Mouse (Mus musculus): Measurements from ENCODE around the gene Cadps.

The Cadps gene

DNA sequence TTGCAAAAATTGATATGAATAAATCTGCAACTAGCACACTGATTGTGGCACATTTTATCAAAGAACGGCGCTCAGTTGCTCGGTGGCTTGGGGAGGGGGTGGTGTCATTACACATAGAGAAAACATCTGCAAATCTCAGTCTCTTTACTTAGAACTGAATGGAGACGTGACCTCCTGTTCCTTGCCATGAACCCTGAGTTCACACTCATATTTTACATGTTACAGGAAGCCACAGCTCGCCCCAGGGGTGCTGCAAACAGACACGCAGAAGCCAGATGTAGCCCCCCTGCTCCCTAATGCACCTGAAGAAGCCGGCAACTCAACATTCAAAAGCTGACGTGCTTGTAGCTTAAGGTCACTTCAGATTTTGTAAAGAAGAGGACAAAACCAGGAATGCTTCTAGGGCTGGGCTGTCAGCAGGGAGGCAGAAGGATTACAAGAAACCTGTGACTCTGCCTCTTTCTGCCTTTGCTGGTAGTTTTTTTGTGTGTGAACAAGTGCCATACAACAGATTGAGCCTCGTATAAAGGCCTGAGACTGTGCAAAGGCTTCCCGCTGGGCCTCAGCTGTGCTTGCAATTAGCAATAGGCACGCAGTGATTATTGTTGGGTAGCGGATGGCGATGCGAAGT, 434.0 kb downstream of the Cadps start:
- no peak for DNase-seq (ENCODE audit: low read depth)

DNA sequence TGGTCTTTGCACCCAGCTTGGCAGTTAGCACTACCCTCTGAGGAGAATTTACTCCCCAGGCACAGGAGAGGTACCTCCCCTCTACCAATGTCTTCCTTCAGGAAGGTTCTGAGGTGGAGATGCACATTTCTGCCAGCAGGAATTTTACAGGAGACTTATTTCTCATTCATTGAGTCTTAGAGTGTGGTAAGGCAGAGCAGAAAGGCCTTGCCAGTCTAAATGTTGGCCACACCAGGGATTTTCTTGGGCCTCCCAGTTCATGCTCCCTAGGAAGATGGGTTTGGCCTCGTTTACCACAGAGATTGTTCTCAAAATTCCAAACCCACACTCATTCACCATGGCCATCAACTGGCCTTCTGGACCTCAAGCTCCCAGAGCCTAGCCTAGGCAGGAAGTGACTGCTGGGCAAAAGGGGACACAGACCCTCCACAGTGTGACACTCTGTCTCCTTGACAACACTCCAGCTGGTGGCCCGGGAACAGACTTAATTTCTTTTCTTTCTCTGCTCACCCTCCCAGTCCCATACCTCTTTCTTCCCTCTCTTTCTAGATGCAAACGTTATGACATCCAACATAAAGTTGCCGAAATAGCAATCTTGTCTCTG, 434.6 kb downstream of the Cadps start:
- DNase-seq (ENCODE audit: low read depth), result no peak

DNA sequence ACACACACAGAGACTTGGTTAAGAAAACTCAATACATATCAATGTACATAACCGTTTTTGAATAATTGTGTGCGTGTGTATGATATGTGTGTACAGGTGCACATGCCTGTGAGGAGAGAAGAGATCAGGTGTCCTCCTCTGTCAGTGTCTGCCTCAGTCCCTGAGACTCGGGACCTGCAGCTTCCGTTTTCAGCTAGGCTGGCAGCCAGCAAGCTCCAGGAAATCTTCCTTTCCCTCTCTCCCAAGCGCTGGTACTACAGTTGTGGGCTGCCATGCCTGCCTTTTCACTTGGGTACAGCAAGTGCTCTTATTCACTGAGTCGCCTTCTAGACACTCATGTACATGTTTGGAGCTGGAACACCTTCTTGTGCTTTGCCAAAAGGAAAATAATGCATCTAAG, 435.7 kb downstream of the Cadps start:
- DNase-seq (ENCODE audit: low read depth), result no peak

DNA sequence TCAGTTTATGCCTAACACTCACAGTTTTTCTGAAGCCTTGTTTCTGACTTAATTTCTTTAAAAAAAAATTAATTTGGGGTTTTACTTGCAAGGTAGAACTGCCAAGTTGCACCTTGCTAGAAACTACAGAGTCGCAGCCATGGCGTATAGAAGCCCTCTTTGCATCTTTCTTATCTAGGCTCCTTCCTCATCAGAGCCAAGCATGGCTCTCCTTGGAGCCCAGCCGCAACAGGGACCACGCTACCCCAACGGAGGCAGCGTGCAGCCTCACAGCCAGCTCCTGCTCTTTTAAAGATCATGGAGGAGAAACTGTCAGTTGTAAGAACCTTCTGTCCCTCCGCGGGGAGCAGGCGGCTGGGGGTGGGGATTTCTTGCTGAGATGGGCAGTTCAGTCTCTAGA, 445.0 kb downstream of the Cadps start:
- no peak for DNase-seq (ENCODE audit: low read depth)

DNA sequence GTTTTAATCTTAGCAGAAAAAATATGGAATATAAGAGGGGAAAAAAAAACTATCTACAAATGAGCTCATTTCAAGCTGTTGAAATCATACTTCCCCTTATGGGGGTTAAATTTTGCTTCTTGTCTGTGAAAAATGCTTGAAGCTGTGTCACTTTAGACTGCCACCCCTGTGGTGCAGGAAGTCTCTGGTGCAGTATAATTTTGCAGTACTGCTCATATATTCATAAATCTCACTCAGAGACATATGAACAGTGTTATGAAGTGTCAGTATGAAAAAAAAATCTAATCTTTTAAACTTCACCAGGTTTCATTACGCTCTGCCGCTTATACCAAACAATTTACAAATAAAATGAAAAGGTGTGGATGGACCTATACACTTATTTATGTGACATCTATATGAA, 445.6 kb downstream of the Cadps start:
- DNase-seq (ENCODE audit: low read depth), result no peak

DNA sequence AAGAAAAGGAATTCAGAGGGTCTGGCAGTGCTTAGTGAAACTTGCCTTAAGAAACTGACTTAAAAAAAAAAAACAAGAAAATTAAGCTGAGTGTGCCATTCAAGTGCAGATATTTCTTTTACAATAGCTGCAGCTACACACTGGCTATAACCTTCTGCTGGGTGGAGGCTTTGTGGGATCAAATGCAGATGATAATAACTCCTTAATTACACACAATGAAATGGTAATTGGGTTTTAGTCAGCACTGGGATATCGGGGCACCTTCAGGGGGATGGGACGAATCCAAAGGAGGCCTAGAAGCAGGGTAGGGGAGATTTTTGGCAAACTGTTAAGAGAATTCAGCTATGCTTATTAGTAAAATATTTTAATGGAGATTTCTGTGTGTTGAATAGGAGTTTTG, 447.4 kb downstream of the Cadps start:
- DNase-seq (ENCODE audit: low read depth), result no peak

DNA sequence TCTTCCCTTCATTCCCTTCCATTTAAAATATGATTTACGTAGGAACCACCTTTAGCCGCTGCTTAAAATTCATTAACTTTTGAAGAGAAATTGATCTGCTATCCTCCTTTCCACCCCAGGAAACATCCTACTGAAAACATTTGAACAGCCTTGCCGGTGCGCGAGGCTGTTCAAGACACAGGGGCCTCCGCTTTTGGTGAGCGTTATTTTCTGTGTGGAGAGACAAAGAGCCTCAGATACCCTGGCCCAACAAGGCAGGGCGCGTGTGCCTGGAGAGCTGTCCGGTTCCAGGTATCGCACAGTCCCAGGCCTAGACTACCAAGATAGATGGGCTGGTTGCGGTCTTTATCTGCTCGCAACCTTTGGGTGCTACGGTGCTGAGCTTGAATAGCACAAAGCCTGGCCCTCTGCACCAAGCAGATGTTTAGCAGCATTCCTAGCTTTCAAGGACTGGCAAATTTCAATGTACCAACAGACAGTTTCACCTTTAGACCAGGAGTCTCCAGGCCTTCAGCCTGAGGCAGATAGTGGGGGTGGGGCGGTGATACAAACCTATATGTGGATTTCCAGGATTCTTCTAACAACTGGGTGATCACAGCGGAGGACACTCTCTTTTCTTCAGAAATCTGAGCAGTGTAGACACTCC, 472.5 kb downstream of the Cadps start:
- no peak for DNase-seq (ENCODE audit: low read depth)

DNA sequence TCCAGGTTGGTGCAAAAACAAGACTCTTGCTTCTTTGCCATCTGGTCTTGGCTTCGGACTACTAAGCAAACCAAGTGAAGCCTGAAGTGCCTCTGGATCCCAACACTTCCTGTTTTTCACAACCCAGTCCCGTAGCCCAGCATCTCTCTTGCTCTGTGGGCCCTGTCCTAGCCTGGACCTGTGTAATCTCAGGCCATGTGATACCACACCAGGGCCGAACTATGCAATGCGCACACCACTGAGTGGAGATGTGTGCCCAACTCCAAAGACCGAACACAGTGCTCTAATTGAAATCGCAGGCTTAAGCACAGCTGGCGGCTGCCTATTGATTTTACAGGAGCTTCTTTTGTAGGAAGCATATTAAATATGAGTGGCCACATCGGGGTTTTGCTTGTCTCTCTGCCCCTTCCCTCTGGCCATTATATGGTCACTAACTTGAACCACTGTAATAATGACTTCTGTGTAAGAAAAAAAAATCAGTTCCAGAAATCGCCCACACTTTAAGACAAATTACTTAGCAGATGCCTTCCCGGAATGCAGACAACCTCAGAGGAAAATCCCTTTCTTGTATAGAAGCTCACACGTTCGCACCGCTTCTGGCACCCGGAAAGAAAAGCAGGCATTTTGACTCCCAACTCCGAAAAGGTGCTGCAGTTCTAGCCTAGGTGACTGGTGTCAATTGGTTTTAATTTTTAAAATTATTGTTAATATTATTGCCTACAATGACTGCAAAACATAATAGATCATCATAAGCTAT, 473.4 kb downstream of the Cadps start:
- no peak for DNase-seq (ENCODE audit: low read depth)

DNA sequence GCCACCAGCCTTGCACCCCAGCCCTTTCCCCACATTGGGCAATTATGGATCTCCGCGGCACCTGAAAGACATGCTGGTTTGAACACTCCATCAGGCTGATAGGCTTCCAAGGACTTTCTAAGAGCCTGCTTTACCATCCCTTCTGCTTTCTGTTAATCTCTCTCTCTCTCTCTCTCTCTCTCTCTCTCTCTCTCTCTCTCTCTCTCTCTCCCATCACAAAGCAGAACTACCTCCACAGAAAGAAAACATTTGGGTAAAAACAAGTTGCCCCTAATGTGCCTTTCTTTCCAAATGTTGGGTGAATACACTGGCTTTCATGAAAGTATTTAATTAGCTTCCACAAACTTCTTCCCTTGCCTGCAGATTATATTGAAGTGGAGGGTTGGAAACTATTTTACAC, 474.8 kb downstream of the Cadps start, which contains the start of gene Fezf2:
Gene Fezf2 (minus strand): TSS at position 101 of the 400 bp plus-strand sequence.
- DNase-seq (ENCODE audit: low read depth), result no peak

DNA sequence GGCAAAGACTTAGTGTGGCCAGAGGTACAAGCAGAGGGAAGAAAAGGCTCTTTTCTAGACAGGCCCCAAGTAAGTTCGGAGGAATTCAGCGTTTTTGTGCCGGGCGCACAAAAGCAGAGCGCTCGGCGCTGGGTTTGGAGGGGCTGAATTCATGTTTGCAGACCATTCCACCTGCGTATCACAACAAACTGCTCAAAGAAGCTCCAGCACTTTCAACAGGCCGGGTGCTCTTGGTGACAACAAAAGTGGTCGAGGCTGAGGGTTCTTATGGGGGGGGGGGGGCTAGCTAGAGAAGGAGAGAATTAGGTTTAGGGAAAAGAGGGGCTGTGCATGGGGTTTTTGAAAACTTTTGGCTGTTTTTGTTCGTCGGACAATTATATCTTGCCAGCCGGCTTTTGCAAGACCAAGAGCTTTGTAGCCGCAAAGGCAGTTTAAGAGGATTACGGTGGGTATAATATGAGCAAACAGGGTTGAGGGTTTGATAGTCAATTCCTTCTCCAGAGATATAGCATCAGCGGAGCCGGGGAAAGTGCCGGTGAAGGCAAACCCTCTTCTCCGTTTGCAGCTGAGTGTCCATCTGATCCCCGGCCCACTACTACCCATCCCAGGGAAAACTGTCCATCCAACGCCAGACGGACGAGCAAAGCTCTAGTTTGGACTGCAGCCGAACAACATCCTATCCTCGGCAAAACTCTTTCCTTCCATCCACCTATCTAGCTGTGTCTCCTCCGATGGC, 475.8 kb downstream of the Cadps start:
- DNase-seq (ENCODE audit: low read depth), result no peak

DNA sequence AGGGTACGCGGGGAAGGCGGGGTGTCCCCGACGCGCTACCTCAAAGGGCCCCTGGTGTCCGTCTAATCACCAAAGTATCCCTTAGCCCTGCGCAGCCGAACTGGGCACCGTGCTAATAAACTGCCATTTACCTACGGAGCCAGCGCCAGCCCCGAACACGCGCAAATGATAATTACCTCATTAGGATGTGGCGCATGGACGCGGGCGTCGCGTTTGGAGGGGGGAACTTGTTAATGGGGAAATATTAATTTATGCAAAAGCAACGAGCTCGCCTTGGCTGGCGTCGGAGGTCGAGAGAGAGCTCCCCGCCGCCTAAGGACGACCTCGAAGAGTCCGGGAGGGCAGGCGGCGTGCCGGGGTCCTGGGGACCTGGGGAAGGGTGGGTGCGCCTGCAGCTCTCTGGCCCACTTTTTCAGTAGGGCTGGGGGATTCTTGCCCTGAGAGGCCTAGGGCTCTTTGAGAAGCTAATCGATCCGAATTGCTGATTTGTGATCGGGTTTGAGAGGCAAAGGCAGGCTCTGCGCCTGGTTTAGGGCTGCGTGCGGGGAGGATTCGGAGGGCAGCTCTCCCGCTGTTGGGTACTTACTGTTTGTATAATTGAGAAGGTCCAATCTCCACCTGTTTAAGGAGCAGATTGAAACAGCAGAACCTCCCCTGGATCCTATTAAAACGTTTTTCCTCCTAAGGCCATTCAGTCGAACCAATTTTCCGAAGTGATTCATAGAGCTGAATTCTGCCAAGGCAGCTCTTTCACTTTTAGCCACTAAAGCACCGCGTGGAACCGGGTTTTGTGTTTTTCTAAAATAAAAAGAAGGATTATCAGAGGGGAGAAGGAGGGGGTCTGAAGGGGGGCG, 476.6 kb downstream of the Cadps start:
- DNase-seq (ENCODE audit: low read depth), result no peak

DNA sequence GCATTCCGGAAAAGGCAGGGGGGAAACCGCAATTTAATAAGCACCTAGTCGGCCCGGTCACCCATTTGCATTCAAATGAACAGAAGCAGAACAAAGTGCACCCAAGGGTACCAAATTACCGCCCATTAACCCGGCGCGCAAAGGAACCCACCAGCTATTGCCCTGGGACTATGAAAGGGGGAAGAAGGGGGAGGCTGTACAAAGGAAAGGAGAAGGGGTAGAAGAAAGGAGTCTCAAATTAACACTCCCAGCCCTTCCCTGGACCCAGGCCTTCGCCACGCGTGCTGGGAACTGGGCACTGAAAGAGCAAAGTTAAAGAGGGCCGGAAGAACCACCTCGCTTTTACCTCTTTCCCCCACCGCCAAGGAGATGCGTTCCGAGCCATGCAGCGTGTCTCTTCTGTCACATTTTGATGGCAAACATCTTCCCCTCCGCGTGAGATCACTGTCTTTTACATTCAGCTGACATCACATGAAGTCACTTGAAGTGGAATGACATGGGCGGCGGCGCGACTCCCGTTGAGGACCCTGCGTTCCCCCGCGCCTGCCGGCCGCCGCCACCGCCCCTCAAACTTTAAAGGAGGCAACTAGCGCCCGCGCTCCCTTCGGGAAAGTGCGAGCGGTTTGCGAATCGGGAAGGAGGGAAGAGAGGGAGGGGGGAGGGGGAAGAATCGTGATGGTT, 477.5 kb downstream of the Cadps start:
- DNase-seq (ENCODE audit: low read depth), result no peak

DNA sequence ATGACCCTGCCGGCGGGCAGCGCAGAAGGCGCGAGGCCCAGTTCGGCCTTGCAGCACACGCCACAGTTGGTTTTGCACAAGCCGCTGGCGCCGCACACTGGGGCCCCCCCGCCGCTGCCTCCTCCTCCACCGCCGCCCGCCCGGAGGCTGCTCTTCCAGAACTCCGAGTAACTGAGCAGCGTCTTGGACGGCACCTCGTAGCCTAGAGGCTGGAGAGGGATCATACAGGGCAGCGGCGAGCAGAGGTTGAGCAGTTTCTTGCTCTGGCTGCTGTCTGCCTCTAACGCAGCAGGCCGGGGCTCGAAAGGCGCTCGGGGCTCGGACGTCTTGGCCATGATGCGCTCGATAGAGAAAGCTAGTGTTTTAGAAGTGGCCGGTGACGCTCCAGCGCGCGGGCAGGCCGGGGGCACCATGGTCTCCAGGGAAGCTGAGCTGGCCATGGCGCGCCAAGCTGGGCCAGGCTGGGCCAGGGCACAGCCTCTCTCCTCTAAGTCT, 478.1 kb downstream of the Cadps start:
- no peak for DNase-seq (ENCODE audit: low read depth)

DNA sequence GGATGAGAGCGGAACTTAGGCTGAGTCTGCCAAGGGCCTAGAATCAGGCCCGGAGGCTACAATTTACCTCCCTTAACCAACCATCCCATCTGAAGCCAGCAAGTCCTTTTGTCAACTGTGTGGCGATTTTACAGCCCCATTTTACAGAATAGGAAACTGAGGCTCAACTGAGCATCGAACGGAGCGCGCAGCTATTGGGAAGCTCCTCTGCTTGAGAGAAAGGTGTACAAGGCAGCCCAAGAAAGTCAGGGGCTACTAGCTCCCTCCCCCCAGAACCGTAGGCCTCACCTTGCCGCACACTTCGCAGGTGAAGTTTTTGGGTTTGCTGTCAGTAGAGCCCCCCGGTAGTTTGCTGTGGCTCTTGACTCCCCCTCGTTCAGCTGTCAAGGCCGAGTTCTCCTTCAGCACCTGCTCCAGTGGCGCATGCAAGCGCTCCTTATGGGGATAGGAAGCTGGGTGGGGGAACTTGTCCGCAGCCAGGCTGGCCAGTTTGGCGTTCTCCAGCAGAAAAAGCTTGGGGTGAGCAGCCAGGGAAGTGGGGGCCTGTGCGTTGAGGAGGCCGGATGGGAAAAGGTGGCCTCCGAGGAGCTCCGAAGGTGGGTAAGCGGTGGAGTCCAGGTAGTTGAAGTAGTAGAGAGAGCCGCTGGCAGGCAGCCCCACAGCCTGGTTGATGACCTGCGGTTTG, 478.7 kb downstream of the Cadps start:
- no peak for DNase-seq (ENCODE audit: low read depth)

DNA sequence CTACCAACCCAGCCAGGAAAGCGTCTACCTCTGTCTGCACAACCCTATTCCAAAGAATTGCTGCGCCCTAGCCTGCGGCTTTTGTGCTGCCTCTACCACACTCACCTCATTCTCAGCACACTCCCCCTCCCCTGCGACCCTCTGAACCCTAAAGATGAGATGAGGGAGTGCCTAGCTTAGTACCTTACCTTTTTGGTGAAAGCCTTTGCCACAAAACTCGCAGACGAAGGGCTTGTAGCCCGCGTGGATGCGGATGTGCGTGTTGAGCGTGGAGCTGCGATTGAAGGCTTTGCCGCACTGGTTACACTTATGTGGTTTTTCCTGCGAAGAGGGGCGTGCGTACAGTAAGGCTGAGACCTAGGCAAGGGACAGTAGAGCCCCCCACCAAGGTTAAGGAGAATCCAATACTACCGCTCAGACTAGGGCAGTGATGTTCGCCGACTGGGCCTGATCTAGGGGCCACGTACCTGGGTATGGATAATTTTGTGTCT, 479.4 kb downstream of the Cadps start:
- no peak for DNase-seq (ENCODE audit: low read depth)

DNA sequence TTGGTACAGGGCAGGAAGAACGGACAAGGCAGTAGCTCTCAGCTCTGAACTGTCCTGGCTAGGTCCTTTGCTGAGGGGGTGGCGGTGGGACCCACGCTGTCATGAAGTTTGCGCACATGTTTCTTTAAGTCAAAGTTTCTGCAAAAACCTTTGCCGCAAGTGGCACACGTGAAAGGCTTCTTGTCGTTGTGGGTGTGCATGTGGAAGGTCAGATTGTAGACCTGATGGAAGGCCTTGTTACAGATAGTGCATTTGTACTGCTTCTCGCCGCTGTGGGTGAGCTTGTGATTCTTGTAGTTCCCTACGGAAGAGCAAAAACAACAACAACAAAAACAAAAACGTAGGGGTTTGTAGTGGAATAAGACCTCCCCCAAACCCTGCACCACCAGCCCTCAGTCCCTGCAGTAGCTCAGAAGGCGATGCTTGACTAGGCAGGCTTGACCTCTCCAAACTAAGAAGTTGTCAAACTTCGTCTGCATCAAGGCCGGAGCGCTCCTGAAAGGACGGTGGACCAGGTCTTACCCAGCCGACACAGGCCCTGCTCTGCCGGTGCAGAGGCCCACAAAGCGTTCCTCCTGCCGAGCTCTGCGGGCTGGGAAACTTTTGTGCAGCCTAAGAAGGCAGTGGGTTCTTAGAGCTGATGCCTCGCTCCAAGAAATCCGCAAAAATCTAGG, 480.3 kb downstream of the Cadps start:
- DNase-seq (ENCODE audit: low read depth), result no peak

DNA sequence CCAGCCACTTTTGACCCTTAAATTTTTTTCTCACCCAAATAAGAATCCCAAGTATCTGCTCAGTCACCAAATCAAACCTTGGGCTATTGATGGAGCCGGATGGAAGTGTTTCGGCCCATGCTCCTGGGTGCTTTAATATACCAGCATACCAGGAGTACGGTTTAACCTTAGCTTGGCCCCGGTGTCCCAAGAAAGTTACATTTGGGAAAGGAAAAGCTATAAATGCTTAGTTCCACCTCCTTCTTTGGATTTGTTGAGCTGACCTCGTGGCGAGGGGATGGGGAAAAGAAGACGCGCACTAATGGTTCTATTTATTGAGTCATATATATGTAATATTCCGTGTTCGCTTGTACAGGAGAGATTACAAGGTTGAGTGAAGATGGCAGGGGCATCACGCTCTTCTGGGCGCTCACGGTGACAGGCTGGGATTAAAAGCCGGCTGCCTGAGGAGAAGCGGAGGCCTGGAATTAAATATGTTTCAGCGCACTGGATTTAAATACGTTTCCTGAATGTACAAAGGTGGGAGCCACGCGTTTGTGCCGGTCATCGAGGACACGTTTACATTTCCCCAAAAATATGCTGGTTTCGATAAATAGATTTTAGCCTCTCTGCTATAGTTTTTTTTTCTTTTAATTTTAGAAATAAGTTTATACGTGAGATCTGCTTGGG, 481.0 kb downstream of the Cadps start:
- DNase-seq (ENCODE audit: low read depth), result no peak

DNA sequence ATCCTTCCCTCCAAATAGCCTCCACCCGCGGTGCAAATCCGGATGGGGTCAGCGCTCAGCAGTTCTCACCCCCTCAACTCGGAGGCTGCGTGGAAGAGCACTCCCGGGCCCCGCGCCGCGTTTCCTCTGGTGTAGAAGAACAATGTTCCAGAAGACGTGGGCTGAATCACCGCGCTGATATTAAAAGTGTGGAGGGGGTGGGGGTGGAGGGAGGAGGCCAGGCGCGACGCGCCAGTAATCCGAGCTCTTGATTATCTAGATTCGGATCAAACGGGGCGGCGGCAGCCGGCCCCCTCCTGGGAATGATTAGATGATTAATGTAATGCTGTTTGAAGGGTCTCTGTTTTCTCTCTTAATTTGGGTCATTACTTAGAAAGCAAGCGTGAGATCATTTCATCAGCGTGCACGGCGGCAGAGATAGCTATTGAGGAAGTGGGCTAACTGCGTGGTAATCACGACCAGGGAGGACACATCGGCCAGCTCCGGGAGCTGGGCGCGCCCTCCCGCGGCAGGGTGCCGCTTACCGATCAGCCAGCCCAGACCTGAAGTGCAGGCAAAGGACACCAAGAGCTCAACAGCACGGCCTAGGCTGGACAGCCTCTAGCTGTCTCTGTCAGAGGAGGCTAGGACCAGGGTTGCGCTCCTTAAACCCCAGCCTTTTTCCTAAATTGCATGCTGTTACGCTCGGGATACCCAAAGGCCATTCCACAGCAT, 481.6 kb downstream of the Cadps start:
- no peak for DNase-seq (ENCODE audit: low read depth)
